Mouse (Mus musculus) gonadal fat pad, adult 2 months (tissue): ENCODE results near the gene Actr6. TPM values are rescaled to one million over a fixed set of nuclear protein-coding genes. Genes with fewer than 3 reads are reported as not detected.
"Not testable (repeated sequence)": the region's sequence is repeated elsewhere in the genome, so short reads cannot be mapped to it uniquely, and the experiment has no call there.

ENCODE experiments used
- DNase-seq: peaks from one replicate; pipeline ENCODE4 v3.0.0-alpha.2; 2012; ENCODE audit warnings: low read depth
- polyA plus RNA-seq: library from polyadenylated mRNA; depleted of rRNA; stranded (reverse); fragments of >200 nt; gene quantifications from 2 replicates; pipeline ENCODE4 v1.2.3, GENCODE M21; 2012; rRNA removed

Gene Actr6
- polyA plus RNA-seq, 1 experiment: 3.2 TPM

- no peak for DNase-seq
These were observed 51.6 kb downstream of the Actr6 start for GRCm38 (mm10) chr10:89680517-89680916.

DNA sequence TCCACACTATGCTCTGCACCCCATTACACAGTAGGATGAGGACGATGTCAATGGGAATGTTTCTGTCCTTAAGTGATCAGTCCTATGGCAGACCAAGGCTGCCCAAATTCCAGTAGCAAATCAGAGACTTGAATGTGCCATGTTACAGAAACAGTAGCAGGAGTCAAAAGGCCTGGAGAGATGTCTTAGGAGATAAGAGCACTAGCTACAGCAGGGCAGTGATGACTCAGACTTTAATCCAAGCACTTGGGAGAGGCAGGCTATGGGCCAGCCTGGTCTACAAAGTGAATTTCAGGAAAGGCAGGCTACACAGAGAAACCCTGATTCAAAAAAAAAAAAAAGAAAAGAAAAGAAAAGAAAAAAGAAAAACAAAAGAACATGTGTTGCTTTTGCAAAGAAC is 52.6 kb downstream of the Actr6 start:
- no peak for DNase-seq

DNA sequence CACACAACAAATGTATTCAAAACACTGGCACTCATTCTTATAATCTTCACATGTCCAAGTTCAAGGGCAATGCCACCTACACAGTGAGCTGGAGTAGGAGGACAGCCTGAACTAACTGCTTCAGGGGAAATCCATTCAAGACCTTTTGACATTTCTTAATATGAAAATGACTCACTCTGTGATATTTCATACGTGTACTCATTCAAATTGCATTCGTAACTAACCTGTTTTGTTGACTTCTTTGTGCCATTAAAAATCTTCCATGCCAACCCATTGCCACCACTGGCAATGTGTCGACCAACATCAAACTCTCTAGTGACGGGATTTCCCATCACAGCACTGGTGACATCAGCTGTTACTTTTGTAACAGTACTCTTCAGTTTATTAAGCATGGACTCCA is 54.0 kb downstream of the Actr6 start:
- peak; percentile 77 for DNase-seq

- DNase-seq: no peak
These were observed 55.5 kb downstream of the Actr6 start for GRCm38 (mm10) chr10:89676609-89677008.

GRCm38 (mm10) chr10:89670371-89670770 is 61.7 kb downstream of the Actr6 start:
- DNase-seq: not testable (repeated sequence)

- no peak for DNase-seq
These were observed 64.5 kb downstream of the Actr6 start for GRCm38 (mm10) chr10:89667571-89667970.

DNA sequence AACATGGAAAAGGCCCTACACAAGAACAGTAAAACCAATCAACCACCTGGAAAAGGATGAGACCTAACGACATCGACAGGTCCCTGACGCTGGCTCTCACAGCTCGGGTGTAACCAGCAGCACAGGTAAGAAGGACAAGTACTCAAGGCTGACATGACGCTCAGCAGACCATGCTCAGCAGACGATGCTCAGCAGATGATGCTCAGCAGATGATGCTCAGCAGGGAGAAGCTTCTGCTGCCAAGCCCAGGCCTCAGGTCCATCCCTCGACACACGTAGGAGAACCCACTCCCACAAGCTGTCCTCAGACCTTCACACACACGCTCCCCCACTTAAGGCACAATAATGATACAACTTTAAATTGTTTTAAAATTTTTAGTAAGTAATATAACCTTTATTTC is 66.4 kb downstream of the Actr6 start:
- DNase-seq: no peak

DNA sequence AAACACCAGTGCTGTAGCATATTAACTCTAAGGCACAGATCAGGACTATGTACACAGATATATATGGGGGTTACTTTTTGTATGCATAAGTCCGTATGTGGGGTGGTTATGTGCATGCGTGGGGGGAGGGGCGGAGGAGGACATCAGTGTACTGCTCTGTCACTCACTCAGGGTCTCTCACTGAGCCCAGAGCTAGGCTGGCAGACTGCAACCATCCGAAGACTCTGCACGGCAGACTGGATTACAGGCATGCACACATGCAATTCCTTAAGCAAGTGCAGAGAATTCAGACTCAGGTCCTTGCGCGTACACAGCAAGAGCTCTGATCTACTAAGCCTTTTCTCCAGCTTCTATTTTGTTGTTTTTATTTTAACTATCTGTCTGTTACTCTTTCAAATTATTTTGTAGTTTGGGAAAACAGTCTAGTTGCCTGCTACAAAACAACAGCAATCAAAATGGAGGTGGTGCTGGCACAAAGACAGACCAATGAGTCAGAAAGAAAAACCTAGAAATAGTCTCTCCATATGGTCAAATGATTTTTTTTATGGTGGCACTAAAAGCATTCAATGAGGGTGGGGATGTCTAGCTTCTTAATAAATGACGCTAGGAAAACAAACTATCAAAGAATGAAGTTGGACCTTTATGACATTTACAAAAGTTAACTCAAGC is 67.0 kb downstream of the Actr6 start:
- no peak for DNase-seq

Other genes starting within 250 kb of the Actr6 start
- 0.35 and 0.42 TPM in 2 replicates for gene Nr1h4, start 198.7 kb downstream of the Actr6 start, polyA plus RNA-seq
- 0.12 and 0.19 TPM in 2 replicates for gene Slc17a8, start 111.0 kb downstream of the Actr6 start, polyA plus RNA-seq
- gene Scyl2, start 46.0 kb downstream of the Actr6 start, polyA plus RNA-seq: 19.7 and 20.6 TPM in 2 replicates
- 22.0 and 33.6 TPM in 2 replicates for gene Uhrf1bp1l, start 12.7 kb upstream of the Actr6 start, polyA plus RNA-seq
- 4.0 and 5.1 TPM in 2 replicates for gene Anks1b, start 141.2 kb upstream of the Actr6 start, polyA plus RNA-seq